Mouse (Mus musculus) hindbrain, embryonic 14.5 days (tissue): ENCODE data around the gene Angptl4. TPM values are rescaled to one million over a fixed set of nuclear protein-coding genes. Genes with fewer than 3 reads are reported as not detected.
"Not testable (repeated sequence)": the region's sequence is repeated elsewhere in the genome, so short reads cannot be mapped to it uniquely, and the experiment has no call there.

Source experiments
- ATAC-seq: fragments of 200-750 bp; cut with Nextera tagmentation; 2 replicates; pipeline ENCODE4 v1.8.0; 2017; ENCODE audit warnings: moderate number of reproducible peaks, mild to moderate bottlenecking, moderate TSS enrichment, moderate library complexity; ENCODE audit not compliant: low FRiP score
- DNase-seq: peaks from one replicate; pipeline ENCODE4 v3.0.0-alpha.2; 2015; ENCODE audit warnings: low spot score
- H3K27ac ChIP-seq: fragments of 300-500 bp; sonication (generic); 2 replicates; pipeline ENCODE4 v1.5.1; 2014; ENCODE audit warnings: mild to moderate bottlenecking, moderate library complexity
- H3K27me3 ChIP-seq: fragments of 300-500 bp; sonication (generic); 2 replicates; pipeline ENCODE4 v1.6.1; 2014; ENCODE audit warnings: mild to moderate bottlenecking, low read length, mixed read lengths; ENCODE audit not compliant: control insufficient read depth, insufficient read depth
- H3K36me3 ChIP-seq: fragments of 300-500 bp; sonication (generic); replicated peaks from 2 replicates; pipeline ENCODE4 v1.6.1; 2014; ENCODE audit not compliant: control insufficient read depth, insufficient read depth
- H3K4me1 ChIP-seq: fragments of 300-500 bp; sonication (generic); replicated peaks from 2 replicates; pipeline ENCODE4 v1.6.1; 2014; ENCODE audit warnings: antibody characterized with exemption, low read length, mixed read lengths; ENCODE audit not compliant: control insufficient read depth, insufficient read depth
- H3K4me2 ChIP-seq: fragments of 300-500 bp; sonication (generic); replicated peaks from 2 replicates; pipeline ENCODE4 v1.6.1; 2014; ENCODE audit warnings: mild to moderate bottlenecking, moderate library complexity
- H3K4me3 ChIP-seq: fragments of 300-500 bp; sonication (generic); replicated peaks from 2 replicates; pipeline ENCODE4 v1.5.1; 2014; ENCODE audit warnings: mild to moderate bottlenecking, low read length
- H3K9ac ChIP-seq: fragments of 300-500 bp; sonication (generic); 2 replicates; pipeline ENCODE4 v1.6.1; 2014
- H3K9me3 ChIP-seq: fragments of 300-500 bp; sonication (generic); 2 replicates; pipeline ENCODE4 v1.6.1; 2016; ENCODE audit warnings: low read length; ENCODE audit not compliant: control insufficient read depth
- WGBS: fragments of 180-500 bp; shearing (Covaris S2); extraction: QIAGEN DNeasy Blood & Tissue Kit; methylation state at CpG from one replicate; pipeline ENCODE4 v1.1.7; 2014; 5-methylcytosine and 5-hydroxymethylcytosine counted together
- polyA plus RNA-seq: library from polyadenylated mRNA; unstranded; fragments of >200 nt; fragmentation: Nextera tagmentation; extraction: Ambion mirVana; gene quantifications from 2 replicates; pipeline ENCODE4 v1.2.1, GENCODE M21; 2014

Angptl4 gene
- polyA plus RNA-seq = 19.1 and 25.1 TPM in 2 replicates

- no peaks in the 10 kb centered on the region for H3K9me3 ChIP-seq
- H3K4me2 ChIP-seq = peak within 1 kb of the TSS; percentile 82
- peak within 1 kb of the TSS; percentile 55 for H3K9ac ChIP-seq
- no peaks in the 10 kb centered on the region for H3K36me3 ChIP-seq
- 2% methylated on average over 50 of the region's 50 CpGs for WGBS
- ATAC-seq (peak; percentile 71; the same call in 1 of the 2 replicates), DNase-seq (peak; percentile 33)
- no peaks in the 10 kb centered on the region for H3K27me3 ChIP-seq
- peak within 1 kb of the TSS; percentile 39 for H3K4me3 ChIP-seq
- H3K27ac ChIP-seq = peak within 1 kb of the TSS; percentile 66; the same call in 1 of the 2 replicates
- peaks cover 17% of the 10 kb centered on the region; the same call in 1 of the 2 replicates for H3K4me1 ChIP-seq
Measured at GRCm38 (mm10) chr17:33781124-33781977, at the start of gene Angptl4. TSS of gene Angptl4 (minus strand) at chr17:33781830.

- Histone ChIP-seq H3K9ac (no peak overlapping the region), H3K36me3 (peaks cover 65% of the 10 kb centered on the region), H3K9me3 (no peaks in the 10 kb centered on the region), H3K4me3 (no peak overlapping the region), H3K4me2 (no peak overlapping the region), H3K27ac (no peak overlapping the region), H3K27me3 (no peaks in the 10 kb centered on the region), H3K4me1 (peaks cover 9% of the 10 kb centered on the region)
- DNase-seq = no peak
- 92% methylated on average over 10 of the region's 10 CpGs for WGBS
- no peak for ATAC-seq
Measured at GRCm38 (mm10) chr17:33829561-33829960, 47.9 kb upstream of the Angptl4 start.

GRCm38 (mm10) chr17:33828892-33829291, 47.3 kb upstream of the Angptl4 start:
- WGBS = 75% methylated on average over 2 of the region's 2 CpGs
- DNase-seq = no peak
- Histone ChIP-seq H3K27ac (no peak overlapping the region), H3K27me3 (no peaks in the 10 kb centered on the region), H3K9ac (no peak overlapping the region), H3K9me3 (no peaks in the 10 kb centered on the region), H3K36me3 (peaks cover 59% of the 10 kb centered on the region), H3K4me2 (no peak overlapping the region), H3K4me3 (no peak overlapping the region), H3K4me1 (peaks cover 9% of the 10 kb centered on the region)
- ATAC-seq = no peak

GRCm38 (mm10) chr17:33826850-33827249, 45.2 kb upstream of the Angptl4 start:
- Histone ChIP-seq H3K27ac (no peak overlapping the region), H3K4me1 (peaks cover 23% of the 10 kb centered on the region)

GRCm38 (mm10) chr17:33825462-33825861, 43.8 kb upstream of the Angptl4 start:
- Histone ChIP-seq H3K4me2 (peak overlapping the region; percentile 70), H3K4me3 (peak overlapping the region; percentile 68), H3K9me3 (no peaks in the 10 kb centered on the region), H3K36me3 (peaks cover 53% of the 10 kb centered on the region), H3K4me1 (peaks cover 23% of the 10 kb centered on the region), H3K27me3 (no peaks in the 10 kb centered on the region), H3K27ac (no peak overlapping the region), H3K9ac (peak overlapping the region; percentile 83)
- no peak for DNase-seq
- WGBS = 88% methylated on average over 8 of the region's 8 CpGs
- no peak for ATAC-seq

More at GRCm38 (mm10) chr17:33826850-33827249, 45.2 kb upstream of the Angptl4 start:
- Histone ChIP-seq H3K9ac (no peak overlapping the region), H3K4me2 (no peak overlapping the region), H3K27me3 (no peaks in the 10 kb centered on the region), H3K36me3 (peaks cover 51% of the 10 kb centered on the region), H3K4me3 (no peak overlapping the region), H3K9me3 (no peaks in the 10 kb centered on the region)
- ATAC-seq (no peak), DNase-seq (peak; percentile 87)
- WGBS = 2% methylated on average over 3 of the region's 3 CpGs

- DNase-seq, H3K9me3 ChIP-seq, H3K27me3 ChIP-seq, ATAC-seq: not testable (repeated sequence)
- Histone ChIP-seq H3K4me3 (peak overlapping the region; percentile 68), H3K9ac (peak overlapping the region; percentile 83), H3K4me1 (peaks cover 23% of the 10 kb centered on the region), H3K4me2 (peak overlapping the region; percentile 70), H3K36me3 (peaks cover 53% of the 10 kb centered on the region), H3K27ac (peak overlapping the region; percentile 86)
- 10% methylated on average over 6 of the region's 6 CpGs for WGBS
Measured at GRCm38 (mm10) chr17:33824997-33825330, 43.3 kb upstream of the Angptl4 start.

GRCm38 (mm10) chr17:33824084-33824996, 42.7 kb upstream of the Angptl4 start, which contains the start of the genes Rps28 and Ndufa7:
TSS of gene Rps28 (minus strand) at chr17:33824562.
TSS of gene Ndufa7 (plus strand) at chr17:33824572.
- peak within 1 kb of the TSS; percentile 75 for H3K4me2 ChIP-seq
- H3K9me3 ChIP-seq = no peaks in the 10 kb centered on the region
- H3K27me3 ChIP-seq = no peaks in the 10 kb centered on the region
- peaks cover 53% of the 10 kb centered on the region for H3K36me3 ChIP-seq
- DNase-seq = peak; percentile 99
- H3K4me3 ChIP-seq = peak within 1 kb of the TSS; percentile 68
- WGBS = under 1% methylated on average over 51 of the region's 51 CpGs
- peak within 1 kb of the TSS; percentile 86 for H3K27ac ChIP-seq
- ATAC-seq = peak; percentile 95
- peaks cover 23% of the 10 kb centered on the region for H3K4me1 ChIP-seq
- peak within 1 kb of the TSS; percentile 83 for H3K9ac ChIP-seq

GRCm38 (mm10) chr17:33823171-33823570, 41.5 kb upstream of the Angptl4 start:
- not testable (repeated sequence) for ATAC-seq, DNase-seq, H3K27me3 ChIP-seq, H3K27ac ChIP-seq, H3K9me3 ChIP-seq
- WGBS = 83% methylated on average over 8 of the region's 8 CpGs
- H3K4me3 ChIP-seq = peak overlapping the region; percentile 68
- peak overlapping the region; percentile 75 for H3K4me2 ChIP-seq
- peaks cover 29% of the 10 kb centered on the region for H3K4me1 ChIP-seq
- peaks cover 49% of the 10 kb centered on the region for H3K36me3 ChIP-seq
- peak overlapping the region; percentile 83 for H3K9ac ChIP-seq
